Comparison of ENCODE assay signal across 15 mouse cellular contexts in genomic region chr4:129463097-129464059, GRCm38 (mm10). TPM values are rescaled to one million over a fixed set of nuclear protein-coding genes. Genes with fewer than 3 reads are reported as not detected.
DNase-seq lines count a peak whose midpoint lies in the region; ATAC-seq and TF ChIP-seq lines count a peak whose summit lies in the region.
"Had no signal": no experiment of that assay in that cellular context is flagged by ENCODE, and none has a peak within 500 bp of the region (broad histone marks: within the 10 kb centered on the region; RNA-seq: fewer than 3 reads in every experiment).

No protein-coding gene starts in this region.

- H3K4me3 ChIP-seq in lung, embryonic 14.5 days (ENCODE audit: low read depth, low read length), result peak overlapping the region; percentile 2; the same call in 1 of the 2 replicates
- H3K4me3 ChIP-seq in brown adipose tissue, adult 24 weeks (ENCODE audit: insufficient read depth, low read depth, low read length), result 0 out of 2 replicates have a peak overlapping the region, but pooled peaks have one; percentile 79
- H3K4me3 ChIP-seq in spleen, adult 2 months (ENCODE audit: extremely low read depth, insufficient read depth, insufficient read length), result no peak overlapping the region
- no peak overlapping the region for H3K4me3 ChIP-seq in gastrocnemius, adult 2 months

- H3K27ac ChIP-seq in lung, embryonic 14.5 days (ENCODE audit: low read depth), result peak overlapping the region; percentile 43; the same call in 1 of the 2 replicates
- no peak overlapping the region for H3K27ac ChIP-seq in brown adipose tissue, adult 24 weeks (replicated peaks; ENCODE audit: low read depth, low read length)
- H3K27ac ChIP-seq in spleen, adult 2 months (ENCODE audit: insufficient read depth, low read length), result peak overlapping the region; percentile 48; the same call in 1 of the 2 replicates
- no peak overlapping the region for H3K27ac ChIP-seq in gastrocnemius, adult 2 months
- H3K27ac ChIP-seq: macrophage; neural tube, embryonic 12.5 days had no signal

- no peak for TF ChIP-seq CTCF in lung, embryonic 14.5 days (IDR thresholded peaks at IDR 0.05; ENCODE audit: low read depth)
- no peak for TF ChIP-seq CTCF in spleen, adult 2 months (IDR thresholded peaks at IDR 0.05; ENCODE audit: extremely low read depth, insufficient read depth, insufficient read length, insufficient replicate concordance)
- TF ChIP-seq CTCF in gastrocnemius, adult 2 months (IDR thresholded peaks at IDR 0.05), result no peak

- no peaks in the 10 kb centered on the region for H3K27me3 ChIP-seq in lung, embryonic 14.5 days (ENCODE audit: insufficient read depth, low read length)
- no peaks in the 10 kb centered on the region for H3K27me3 ChIP-seq in spleen, adult 2 months (ENCODE audit: control insufficient read depth, insufficient read depth, low read length)
- H3K27me3 ChIP-seq: neural tube, embryonic 12.5 days had no signal

- H3K4me1 ChIP-seq in lung, embryonic 14.5 days (ENCODE audit: insufficient read depth), result peaks cover 3% of the 10 kb centered on the region; the same call in 1 of the 2 replicates
- H3K4me1 ChIP-seq in brown adipose tissue, adult 24 weeks (ENCODE audit: control insufficient read depth, insufficient read depth, insufficient read length, low read length), result peaks cover 5% of the 10 kb centered on the region
- H3K4me1 ChIP-seq in spleen, adult 2 months (ENCODE audit: control insufficient read depth, insufficient read depth, insufficient read length), result no peaks in the 10 kb centered on the region; the same call in 1 of the 2 replicates

- 84% methylated on average over 24 of the region's 24 CpGs for WGBS in lung, embryonic 14.5 days
- 80% methylated on average over 24 of the region's 24 CpGs for WGBS in spleen, adult 2 months

- no peak for DNase-seq in lung, embryonic 14.5 days
- no peak for DNase-seq in lung, postnatal 36 days
- DNase-seq in liver, result peak; percentile 81
- no peak for DNase-seq in spleen, adult 2 months (ENCODE audit: low read depth in 1 of 2, low spot score in 2 of 2)
- no peak for DNase-seq in gastrocnemius, adult 2 months
- DNase-seq in cerebellum, adult 9-11 months, result no peak
- DNase-seq: heart, postnatal 36 days; kidney, adult 18-20 months had no signal

- H3K9me3 ChIP-seq in lung, embryonic 14.5 days (ENCODE audit: low read depth, low read length), result no peaks in the 10 kb centered on the region
- H3K9me3 ChIP-seq: neural tube, embryonic 12.5 days had no signal

- H3K9ac ChIP-seq in lung, embryonic 14.5 days, result no peak overlapping the region
- H3K9ac ChIP-seq: neural tube, embryonic 12.5 days had no signal

- peak overlapping the region; percentile 77 for H3K4me2 ChIP-seq in lung, embryonic 14.5 days

- intact Hi-C loops in gastrocnemius, adult 2 months (cut with DNase I), result loop anchor here (5.0 kb wide), 1 partner anchor 276 kb away; the partner anchor contains the start of genes S100pbp and Yars

- TF ChIP-seq POLR2A in spleen, adult 2 months (IDR thresholded peaks at IDR 0.05; ENCODE audit: low read depth, low read length), result no peak

- H3K36me3 ChIP-seq in lung, embryonic 14.5 days (ENCODE audit: insufficient read depth), result peaks cover 36% of the 10 kb centered on the region
- H3K36me3 ChIP-seq in spleen, adult 2 months (ENCODE audit: control insufficient read depth, insufficient read depth, low read length), result peaks cover 24% of the 10 kb centered on the region

- no peak for ATAC-seq in lung, embryonic 14.5 days (ENCODE audit: insufficient read depth)

RNA-seq across cellular contexts. Expression of gene Bsdc1, which starts 2.0 kb away (rescaled TPM):
- 20.5 and 20.9 TPM in 2 replicates for polyA plus RNA-seq in lung, embryonic 14.5 days (2014; fragmentation: Nextera tagmentation; extraction: Ambion mirVana)
- 24.8 and 35.7 TPM in 2 replicates for polyA plus RNA-seq in brown adipose tissue, adult 24 weeks (2012; ENCODE audit: insufficient read depth, insufficient read length, missing spikeins)
- 20.3 and 31.5 TPM in 2 replicates for polyA plus RNA-seq in spleen, adult 2 months (2012; rRNA removed)
- 10 to 100 TPM; 34.8 to 36.4 TPM for total RNA-seq in gastrocnemius, adult 2 months (2021)

RNA-seq across cellular contexts. Expression of gene Zbtb8b, which starts 22.7 kb away (rescaled TPM):
- polyA plus RNA-seq in lung, embryonic 14.5 days (2014; fragmentation: Nextera tagmentation; extraction: Ambion mirVana), result 1.3 and 2.8 TPM in 2 replicates
- polyA plus RNA-seq in brown adipose tissue, adult 24 weeks (2012; ENCODE audit: insufficient read depth, insufficient read length, missing spikeins), result not detected in 2 replicates
- 0.02 TPM in 1 of 2 replicates, not detected in the other for polyA plus RNA-seq in spleen, adult 2 months (2012; rRNA removed)
- not detected for total RNA-seq in gastrocnemius, adult 2 months (2021)
- total RNA-seq: gastrocnemius, postnatal 4 days; heart, postnatal 36 days had no signal
- polyA plus RNA-seq: macrophage had no signal

RNA-seq across cellular contexts. Expression of gene Tssk3, which starts 27.4 kb away (rescaled TPM):
- not detected in 2 replicates for polyA plus RNA-seq in lung, embryonic 14.5 days (2014; fragmentation: Nextera tagmentation; extraction: Ambion mirVana)
- not detected in 2 replicates for polyA plus RNA-seq in brown adipose tissue, adult 24 weeks (2012; ENCODE audit: insufficient read depth, insufficient read length, missing spikeins)
- polyA plus RNA-seq in spleen, adult 2 months (2012; rRNA removed), result 0.11 TPM in 1 of 2 replicates, not detected in the other
- not detected for total RNA-seq in gastrocnemius, adult 2 months (2021)
- total RNA-seq: gastrocnemius, postnatal 4 days; heart, postnatal 36 days had no signal
- polyA plus RNA-seq: forebrain, embryonic 11.5 days; limb, embryonic 11.5 days; macrophage; neural tube, embryonic 12.5 days; thymus, postnatal 0 days had no signal

RNA-seq across cellular contexts. Expression of gene Fam229a, which starts 27.6 kb away (rescaled TPM):
- not detected in 2 replicates for polyA plus RNA-seq in lung, embryonic 14.5 days (2014; fragmentation: Nextera tagmentation; extraction: Ambion mirVana)
- not detected in 2 replicates for polyA plus RNA-seq in brown adipose tissue, adult 24 weeks (2012; ENCODE audit: insufficient read depth, insufficient read length, missing spikeins)
- 0.20 and 0.70 TPM in 2 replicates for polyA plus RNA-seq in spleen, adult 2 months (2012; rRNA removed)
- not detected for total RNA-seq in gastrocnemius, adult 2 months (2021)
- total RNA-seq: gastrocnemius, postnatal 4 days; heart, postnatal 36 days had no signal
- polyA plus RNA-seq: forebrain, embryonic 11.5 days; limb, embryonic 11.5 days; macrophage; neural tube, embryonic 12.5 days had no signal

RNA-seq across cellular contexts. Expression of gene Marcksl1, which starts 50.0 kb away (rescaled TPM):
- 799 and 847 TPM in 2 replicates for polyA plus RNA-seq in lung, embryonic 14.5 days (2014; fragmentation: Nextera tagmentation; extraction: Ambion mirVana)
- polyA plus RNA-seq in brown adipose tissue, adult 24 weeks (2012; ENCODE audit: insufficient read depth, insufficient read length, missing spikeins), result 3.5 and 4.9 TPM in 2 replicates
- 44.0 and 55.7 TPM in 2 replicates for polyA plus RNA-seq in spleen, adult 2 months (2012; rRNA removed)
- 1 to 10 TPM in 1 of 2 experiments, under 1 TPM in 1; 0.69 to 1.1 TPM for total RNA-seq in gastrocnemius, adult 2 months (2021)

Comparison
In these comparisons a context has a peak if more than half of its experiments do, and no peak if none do; other contexts are left out.
1. H3K27ac ChIP-seq: peak in lung, embryonic 14.5 days (single experiment) and spleen, adult 2 months (single experiment); none in brown adipose tissue, adult 24 weeks (single experiment) and gastrocnemius, adult 2 months (single experiment).
2. H3K4me3 ChIP-seq: peak in lung, embryonic 14.5 days (single experiment) and brown adipose tissue, adult 24 weeks (single experiment); none in spleen, adult 2 months (single experiment) and gastrocnemius, adult 2 months (single experiment).